22 mouse cellular contexts compared by ENCODE assay signal in the genomic region with DNA sequence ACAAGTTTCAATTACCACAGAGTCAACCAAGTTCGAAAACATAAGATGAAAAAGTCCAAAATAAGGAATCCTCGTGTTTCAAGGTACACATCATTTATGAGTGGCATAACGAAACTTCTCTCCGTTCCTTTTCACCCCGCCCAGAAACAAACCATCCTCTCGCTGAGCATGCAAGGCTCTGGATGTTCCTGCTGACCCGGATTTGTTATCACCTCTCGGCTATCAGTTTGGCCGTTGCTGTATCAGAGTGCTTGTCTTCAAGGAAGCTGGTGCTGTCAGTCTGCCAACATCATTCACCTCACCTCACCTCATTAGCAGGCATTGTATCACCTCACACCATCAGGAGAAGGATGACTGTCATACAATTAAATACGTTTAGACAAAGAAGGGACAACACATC.
"Had no signal": no experiment of that assay in that cellular context is flagged by ENCODE, and none has a peak within 500 bp of the region (broad histone marks: within the 10 kb centered on the region; RNA-seq: fewer than 3 reads in every experiment).

No protein-coding gene starts in this region.

- H3K9ac ChIP-seq: heart, embryonic 12.5 days; hindbrain, embryonic 13.5 days; hindbrain, embryonic 15.5 days; kidney, embryonic 15.5 days; limb, embryonic 13.5 days; limb, embryonic 15.5 days; liver, embryonic 12.5 days had no signal

- ATAC-seq: hindbrain, postnatal 0 days; intestine, embryonic 16.5 days; liver, embryonic 12.5 days had no signal

- H3K4me1 ChIP-seq: heart, embryonic 12.5 days; hindbrain, embryonic 13.5 days; hindbrain, embryonic 15.5 days; kidney, embryonic 15.5 days; limb, embryonic 13.5 days; limb, embryonic 15.5 days; liver, embryonic 12.5 days had no signal

- H3K27me3 ChIP-seq: heart, embryonic 12.5 days; hindbrain, embryonic 13.5 days; hindbrain, embryonic 15.5 days; kidney, embryonic 15.5 days; limb, embryonic 13.5 days; limb, embryonic 15.5 days; liver, embryonic 12.5 days had no signal

- H3K4me3 ChIP-seq: heart, embryonic 12.5 days; hindbrain, embryonic 13.5 days; hindbrain, embryonic 15.5 days; kidney, embryonic 15.5 days; limb, embryonic 13.5 days; limb, embryonic 15.5 days; liver, embryonic 12.5 days had no signal

- H3K36me3 ChIP-seq: heart, embryonic 12.5 days; hindbrain, embryonic 13.5 days; hindbrain, embryonic 15.5 days; kidney, embryonic 15.5 days; limb, embryonic 13.5 days; limb, embryonic 15.5 days; liver, embryonic 12.5 days had no signal

- DNase-seq: gastrocnemius, postnatal 14 days; gastrocnemius, postnatal 36 days; heart, adult 18-20 months; heart, postnatal 10 days; kidney, adult 11 months; kidney, adult 2 months; kidney, adult 9 months; kidney, postnatal 14 days; kidney, postnatal 36 days; layer of hippocampus, adult 9-11 months; layer of hippocampus, postnatal 36 days; left cerebral cortex, postnatal 4 days had no signal

- H3K27ac ChIP-seq: hindbrain, embryonic 13.5 days; hindbrain, embryonic 15.5 days; hindbrain, postnatal 0 days; kidney, embryonic 15.5 days; kidney, postnatal 0 days; limb, embryonic 13.5 days; limb, embryonic 15.5 days; liver, embryonic 12.5 days had no signal

- H3K9me3 ChIP-seq: hindbrain, embryonic 13.5 days; hindbrain, embryonic 15.5 days; limb, embryonic 15.5 days; liver, embryonic 12.5 days had no signal
